Mouse (Mus musculus): ENCODE measurements at regions not wholly inside any gene's neighbourhood (a gene's known extent, or its start where the extent isn't known, plus 50 kb on each side); places are given as distances from the start of the nearest gene placed in this dataset.

DNA sequence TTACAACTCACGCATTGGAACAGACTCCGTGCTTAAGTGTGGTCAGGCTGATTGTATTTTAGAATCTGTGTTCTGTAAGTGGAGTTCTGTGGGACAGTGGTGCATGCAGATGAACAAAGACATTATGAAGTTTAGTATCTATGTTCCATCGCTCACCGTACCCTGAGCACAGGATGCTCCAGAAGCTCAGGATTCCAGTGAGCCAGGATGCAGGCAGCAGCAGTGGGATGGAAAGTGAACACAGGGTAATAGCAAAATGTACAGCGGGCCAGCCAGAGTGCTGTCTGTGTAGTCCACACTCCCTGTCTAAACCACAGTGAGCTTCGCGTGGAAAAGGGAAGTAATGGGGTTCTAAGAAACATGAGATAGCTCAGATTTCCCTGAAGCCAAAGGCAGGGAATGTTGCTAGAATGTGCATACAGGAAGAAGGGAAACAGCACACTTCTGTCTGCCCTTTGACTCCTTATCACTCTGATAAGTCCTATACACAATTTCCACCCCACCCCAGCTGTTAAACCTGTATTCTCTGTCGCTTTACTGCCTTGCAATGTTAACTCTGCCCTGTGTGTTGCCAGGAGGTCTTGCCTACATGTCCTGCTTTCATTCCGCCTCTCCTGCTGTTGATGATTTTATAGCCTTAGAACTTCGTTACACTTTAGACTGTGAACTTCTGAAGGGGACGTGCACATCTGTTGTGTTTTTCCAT lies 178.3 kb upstream of the Btg1 start:
- no peak for TF ChIP-seq CTCF (IDR thresholded peaks at IDR 0.05; ENCODE audit: low read depth, low read length)
- no peak for TF ChIP-seq POLR2AphosphoS5 (IDR thresholded peaks at IDR 0.05; ENCODE audit: insufficient replicate concordance, low read depth, low read length)
- TF ChIP-seq GATA1 (IDR thresholded peaks at IDR 0.05; ENCODE audit: borderline replicate concordance, low read length) = no peak
- TF ChIP-seq GATA2 (IDR thresholded peaks at IDR 0.05; ENCODE audit: borderline replicate concordance, low read depth, low read length) = no peak
- no peak for TF ChIP-seq TAL1 (conservative IDR thresholded peaks at IDR 0.05; ENCODE audit: low read depth, low read length)
